Mouse (Mus musculus): ENCODE results near the gene Ppl.

The Ppl gene

DNA sequence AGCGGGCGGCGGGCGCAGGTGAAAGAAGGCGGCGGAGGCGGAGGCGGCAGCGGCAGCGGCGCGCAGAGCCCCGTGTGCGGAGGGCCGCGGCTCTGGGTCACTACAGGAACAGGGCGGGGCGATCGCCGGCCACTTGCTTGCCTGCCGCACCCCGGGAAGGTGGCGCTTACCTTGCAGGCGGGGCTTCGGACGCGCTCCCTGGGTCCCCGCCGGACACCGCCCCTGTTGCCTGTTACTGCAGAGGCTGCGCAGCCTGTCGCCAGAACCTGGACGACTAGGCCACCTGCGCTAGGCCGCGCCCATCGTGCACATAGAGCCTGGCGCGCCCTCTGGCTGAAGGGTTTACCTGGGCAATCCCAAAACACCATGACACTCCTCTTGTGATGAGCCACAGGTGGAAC lies at the start of gene Ppl:
TSS of gene Ppl (minus strand) at position 21 of the 401 bp plus-strand sequence.
- DNase-seq (ENCODE audit: low spot score) = no peak

DNA sequence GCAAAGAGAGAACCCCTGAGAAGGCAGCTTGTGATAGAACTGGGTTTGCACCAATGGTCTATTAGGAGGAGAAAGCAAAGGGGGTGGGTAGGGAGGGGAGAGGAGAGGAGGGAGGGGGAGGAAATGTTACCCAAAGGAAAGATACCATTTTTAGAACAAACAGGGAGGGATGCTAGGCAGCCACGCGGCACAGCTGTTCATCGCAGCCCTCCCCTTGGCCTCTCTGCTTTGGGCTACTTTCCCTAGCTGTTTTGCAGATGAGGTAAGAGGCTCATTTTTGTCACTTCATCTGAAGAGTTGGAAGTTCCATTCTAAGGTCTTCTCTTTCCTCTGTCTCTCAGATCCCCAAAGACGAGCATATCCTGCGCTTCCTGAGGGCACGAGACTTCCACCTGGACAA lies 40.4 kb upstream of the Ppl start:
- DNase-seq (ENCODE audit: low spot score) = no peak

DNA sequence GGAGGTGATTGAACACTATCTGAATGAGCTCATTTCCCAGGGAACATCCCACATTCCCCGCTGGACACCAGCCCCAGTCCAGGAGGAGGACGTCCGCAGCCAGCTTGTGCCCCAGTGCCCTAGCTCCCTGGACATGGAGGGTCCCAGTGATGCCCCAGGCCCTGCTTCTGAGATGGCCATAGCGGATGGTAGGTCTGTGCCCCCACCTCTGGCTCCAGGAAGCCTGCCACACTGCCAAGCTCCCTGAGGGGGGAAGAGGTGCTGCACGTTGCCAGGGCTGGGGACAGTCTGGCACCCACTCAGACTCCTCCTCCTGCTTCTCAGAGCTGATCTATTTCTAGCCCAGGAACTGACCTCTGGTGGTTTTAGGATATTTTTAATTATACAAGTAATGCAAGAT lies 36.6 kb upstream of the Ppl start:
- no peak for DNase-seq (ENCODE audit: low spot score)

DNA sequence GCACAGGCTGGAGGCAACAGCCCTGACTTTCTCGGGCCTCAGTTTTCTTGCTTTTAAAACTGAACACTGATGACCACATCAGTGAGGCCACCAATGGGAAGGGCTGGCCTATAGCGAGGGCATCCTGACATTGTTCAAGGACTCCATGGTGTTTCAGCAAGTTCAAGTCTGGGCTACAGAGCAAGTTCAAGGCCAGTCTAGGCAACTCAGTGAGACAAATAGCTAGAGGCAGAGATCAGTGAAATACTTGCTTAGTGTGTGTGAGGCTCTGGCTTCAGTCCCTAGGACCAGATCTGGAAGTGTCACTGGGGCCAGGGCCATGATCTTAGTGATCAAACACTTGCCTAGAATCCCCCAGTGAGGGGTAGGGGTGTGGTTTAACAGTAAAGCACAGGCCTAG lies 35.8 kb upstream of the Ppl start:
- DNase-seq (ENCODE audit: low spot score) = no peak

DNA sequence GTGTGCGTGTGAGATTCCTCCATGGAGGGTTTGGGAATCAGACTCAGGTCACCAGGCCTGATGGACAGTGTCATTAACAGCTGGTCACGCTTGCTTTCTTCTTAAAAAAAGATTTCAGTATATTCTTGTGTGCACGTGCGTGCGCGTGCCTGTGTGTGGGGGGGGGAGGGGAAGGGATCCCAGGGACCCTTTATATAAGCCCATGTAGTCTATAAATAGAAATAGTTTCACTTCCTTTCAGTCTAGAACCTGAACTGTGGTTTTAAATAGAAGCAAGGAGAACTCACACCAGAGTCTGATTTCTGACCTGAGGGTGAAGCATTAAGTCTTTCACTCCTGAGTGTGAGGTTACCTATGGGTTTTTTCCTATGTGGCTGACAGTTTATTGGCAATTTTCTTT lies 32.1 kb upstream of the Ppl start:
- no peak for DNase-seq (ENCODE audit: low spot score)

DNA sequence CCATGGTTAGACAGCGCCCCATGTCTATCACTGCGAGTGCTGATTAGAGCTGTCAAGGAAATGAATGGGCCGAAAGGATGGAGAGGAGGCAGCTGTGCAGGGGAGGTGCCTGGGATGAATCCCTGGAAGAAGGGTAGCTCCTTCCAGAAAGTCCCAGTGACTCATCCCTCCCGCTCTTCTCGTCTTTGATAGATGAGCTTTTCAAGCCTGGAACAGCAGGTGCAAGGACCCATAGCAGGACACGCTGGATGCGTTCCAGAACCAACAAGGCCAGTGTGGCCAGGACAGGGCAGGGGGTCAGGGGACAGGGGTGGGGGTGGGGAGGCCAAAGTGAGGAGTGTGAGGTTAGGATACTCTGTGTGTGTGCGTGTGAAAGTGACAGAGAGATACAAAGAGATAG lies 27.0 kb upstream of the Ppl start:
- DNase-seq (ENCODE audit: low spot score) = no peak

DNA sequence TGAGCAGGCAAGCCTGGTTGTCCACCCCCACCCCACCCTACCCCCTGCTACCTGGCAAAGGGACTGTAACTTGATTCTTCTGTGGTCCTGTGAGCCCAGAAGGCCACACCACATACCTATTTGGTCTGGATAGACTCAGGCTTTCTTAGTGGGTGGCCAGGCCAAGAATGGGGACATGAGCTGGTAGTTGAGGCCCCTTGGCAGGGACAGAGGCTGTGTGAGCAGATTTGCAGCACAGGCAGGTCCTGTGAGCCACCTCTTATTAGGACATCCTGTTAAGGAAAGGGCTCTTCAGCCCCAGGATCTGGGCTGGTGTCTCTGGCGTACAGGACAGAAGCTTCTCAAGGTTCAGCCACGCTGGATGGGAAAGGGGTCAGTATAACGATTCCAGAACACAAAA lies 24.9 kb upstream of the Ppl start:
- no peak for DNase-seq (ENCODE audit: low spot score)

DNA sequence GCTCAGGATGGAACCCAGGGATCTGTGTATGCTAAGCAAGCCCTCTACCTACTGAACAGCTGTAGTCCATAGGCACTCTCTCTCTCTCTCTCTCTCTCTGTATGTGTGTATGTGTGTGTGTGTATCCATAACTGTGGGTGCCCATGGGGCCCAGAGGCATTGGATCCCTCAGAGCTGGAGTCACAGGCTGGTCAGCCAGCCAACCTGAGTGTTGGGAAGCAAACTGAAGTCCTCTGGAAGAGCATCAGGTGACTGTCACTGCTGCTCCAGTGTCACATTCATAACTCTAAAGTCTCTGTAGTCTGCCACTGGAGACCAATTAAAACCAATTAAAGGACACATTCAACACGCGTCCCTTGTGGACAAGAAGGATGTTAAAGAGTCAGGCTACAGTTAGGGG lies 24.3 kb upstream of the Ppl start:
- DNase-seq (ENCODE audit: low spot score) = no peak

DNA sequence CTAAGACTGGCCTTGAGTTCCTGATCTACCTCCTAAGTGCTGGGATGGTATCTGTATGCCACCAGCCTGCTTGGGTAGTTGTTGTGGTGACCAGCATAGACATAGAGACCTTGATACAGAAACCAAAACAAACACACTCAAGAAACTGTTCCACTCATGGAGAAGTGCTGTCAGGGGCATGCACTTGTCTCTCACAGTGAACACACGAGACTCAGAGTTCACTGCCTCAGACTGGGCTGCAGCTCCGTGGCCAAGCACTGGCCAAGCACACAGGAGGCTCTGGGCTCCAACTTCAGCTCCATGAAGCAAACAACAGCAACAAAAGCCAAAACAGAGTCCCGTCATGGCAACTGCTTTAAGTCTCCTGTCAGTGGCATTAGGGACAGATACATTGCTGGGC lies 22.8 kb upstream of the Ppl start:
- no peak for DNase-seq (ENCODE audit: low spot score)

DNA sequence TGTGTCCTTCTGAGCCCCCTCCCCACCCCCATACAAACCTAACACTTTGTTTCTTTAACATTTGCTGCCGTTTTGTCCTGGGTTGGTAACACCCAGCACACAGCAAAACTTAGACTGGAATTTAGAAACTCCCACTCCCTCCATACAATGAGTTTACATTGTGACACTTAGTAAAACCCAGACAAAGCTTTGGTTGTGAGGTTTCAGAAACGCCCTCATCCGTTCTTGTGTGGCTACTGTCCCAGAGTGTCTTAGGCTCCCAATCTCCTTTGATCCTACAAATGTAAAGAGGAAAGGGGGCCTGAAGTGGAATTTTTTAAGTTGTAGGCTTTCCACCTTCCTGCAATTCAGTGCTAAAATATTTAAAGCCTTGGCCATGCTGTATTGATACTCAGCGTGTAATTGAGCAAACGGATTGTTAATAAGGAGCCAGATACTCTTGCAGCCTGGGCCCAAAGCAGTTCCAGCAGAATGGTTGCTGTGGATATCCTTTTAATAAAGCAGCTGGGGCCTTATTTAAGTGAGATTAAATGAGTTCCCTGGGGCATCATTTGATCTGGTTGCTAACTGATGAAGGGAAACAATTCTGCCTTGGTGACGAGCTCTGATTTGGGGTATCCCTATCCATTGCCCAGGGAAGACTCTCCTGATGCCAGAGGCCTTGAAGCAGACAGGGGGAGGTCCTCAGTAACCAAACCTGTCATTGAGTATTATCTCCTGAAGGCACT lies 21.2 kb upstream of the Ppl start:
- DNase-seq (ENCODE audit: low spot score) = no peak

DNA sequence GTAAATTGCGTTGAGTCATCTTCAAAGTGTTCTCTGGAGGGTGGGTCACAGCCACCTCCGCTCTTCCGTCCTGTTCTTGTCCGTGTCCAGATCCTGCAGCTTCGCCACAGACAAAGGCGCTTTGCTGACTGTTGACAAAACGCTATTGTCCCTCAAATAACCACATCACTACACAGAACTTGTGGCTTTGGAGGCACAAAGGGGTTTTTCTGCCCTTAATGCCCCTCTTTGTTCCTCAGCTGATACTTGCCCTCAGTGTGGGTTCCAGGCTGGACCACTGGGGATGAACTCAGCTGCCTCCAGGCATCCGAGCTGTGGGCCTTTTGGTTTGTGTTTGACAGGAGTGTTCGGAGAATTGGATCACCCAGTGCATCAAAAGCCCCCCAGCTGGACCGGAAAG lies 18.3 kb upstream of the Ppl start:
- DNase-seq (ENCODE audit: low spot score) = no peak

DNA sequence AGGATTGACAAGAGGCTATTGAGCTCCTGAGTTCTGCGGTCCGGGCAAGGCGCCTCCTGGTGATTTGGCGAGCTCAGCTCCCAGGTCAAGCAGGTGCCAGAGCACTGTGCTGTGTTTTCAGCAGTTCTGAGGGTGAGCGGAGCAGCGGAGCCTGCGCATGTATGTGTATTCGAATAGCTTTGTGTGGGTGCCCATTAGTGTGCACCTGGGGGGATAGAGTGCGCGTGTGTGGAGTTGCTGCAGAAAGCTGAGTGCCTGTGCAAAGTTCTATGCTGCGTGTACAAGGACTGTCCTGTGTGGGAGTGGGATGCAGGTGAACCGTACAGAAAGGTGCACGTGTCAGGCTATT lies 14.8 kb upstream of the Ppl start, which contains the start of gene Sec14l5:
TSS of gene Sec14l5 (plus strand) at position 73 of the 349 bp plus-strand sequence.
- DNase-seq (ENCODE audit: low spot score) = no peak

DNA sequence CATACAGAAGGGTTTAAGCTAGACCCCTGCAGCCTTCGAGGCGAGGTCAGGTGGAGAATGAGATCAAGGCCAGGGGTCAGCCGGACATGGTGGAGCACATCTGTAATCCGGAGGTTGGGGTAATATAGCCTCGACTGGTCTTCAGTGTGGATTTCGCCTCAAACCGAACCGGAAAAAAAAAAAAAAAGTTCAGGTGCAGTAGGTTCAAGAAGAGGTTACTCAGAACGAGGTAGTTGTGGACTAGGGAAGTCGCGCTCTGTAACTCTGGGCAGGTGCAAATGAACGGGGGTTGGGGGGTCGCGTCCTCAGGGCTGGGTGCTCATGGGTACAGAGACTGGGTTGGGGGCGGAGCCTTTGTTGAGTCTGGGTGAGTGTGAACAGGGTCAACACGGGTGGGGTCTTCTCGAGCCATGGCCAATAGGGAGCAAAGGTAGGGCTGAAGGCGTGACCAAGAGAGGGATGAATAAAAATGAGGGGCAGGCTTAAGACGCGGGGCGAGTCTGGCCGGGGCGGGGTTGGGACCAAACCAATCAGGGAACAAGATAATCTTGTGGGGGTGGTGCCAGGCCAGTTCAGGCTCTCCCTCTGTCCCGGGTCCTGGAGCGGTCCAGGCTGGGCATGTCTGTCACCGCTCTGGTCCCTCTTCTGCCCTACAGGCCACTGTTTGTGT lies 14.3 kb upstream of the Ppl start:
- DNase-seq (ENCODE audit: low spot score) = no peak

DNA sequence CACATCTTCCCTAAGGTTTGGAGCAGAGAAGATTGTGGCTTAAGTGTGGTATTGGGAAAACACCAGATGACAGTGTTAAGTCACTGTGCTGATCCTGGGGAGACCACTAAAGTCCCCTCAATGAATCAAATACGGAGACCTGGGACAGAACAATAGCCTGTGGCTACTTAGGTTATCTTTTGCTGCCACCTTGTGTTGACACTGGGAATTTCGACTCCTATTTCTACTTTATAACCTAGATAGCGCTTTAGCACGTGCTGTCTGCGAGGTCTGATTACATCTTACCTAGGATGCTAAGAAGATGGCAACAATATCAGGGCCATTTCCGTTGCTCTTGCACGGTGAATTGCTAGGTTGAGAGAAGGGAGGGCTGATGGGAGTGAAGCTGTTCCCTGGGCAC lies 13.3 kb upstream of the Ppl start:
- peak; percentile 51 for DNase-seq (ENCODE audit: low spot score)

DNA sequence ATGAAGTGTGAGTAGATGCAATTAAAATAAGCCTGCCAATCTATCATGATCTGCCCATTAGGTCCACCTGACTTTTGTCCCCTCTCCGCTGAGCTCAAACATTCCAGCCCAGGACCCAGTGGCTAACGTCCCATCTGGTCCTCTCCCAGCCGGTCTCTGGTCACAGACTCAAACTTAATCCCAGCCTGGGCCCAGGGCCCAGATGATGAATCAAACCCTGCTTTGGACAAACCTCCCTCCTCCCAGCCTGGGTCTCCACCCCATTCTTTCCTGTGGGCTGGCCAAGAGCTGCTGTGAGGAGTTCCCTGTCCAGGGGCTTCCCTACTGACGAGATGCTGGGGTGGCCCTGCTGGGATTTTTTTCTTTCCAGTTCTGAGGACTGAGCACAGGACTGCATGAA lies 7.5 kb upstream of the Ppl start:
- DNase-seq (ENCODE audit: low spot score) = no peak

DNA sequence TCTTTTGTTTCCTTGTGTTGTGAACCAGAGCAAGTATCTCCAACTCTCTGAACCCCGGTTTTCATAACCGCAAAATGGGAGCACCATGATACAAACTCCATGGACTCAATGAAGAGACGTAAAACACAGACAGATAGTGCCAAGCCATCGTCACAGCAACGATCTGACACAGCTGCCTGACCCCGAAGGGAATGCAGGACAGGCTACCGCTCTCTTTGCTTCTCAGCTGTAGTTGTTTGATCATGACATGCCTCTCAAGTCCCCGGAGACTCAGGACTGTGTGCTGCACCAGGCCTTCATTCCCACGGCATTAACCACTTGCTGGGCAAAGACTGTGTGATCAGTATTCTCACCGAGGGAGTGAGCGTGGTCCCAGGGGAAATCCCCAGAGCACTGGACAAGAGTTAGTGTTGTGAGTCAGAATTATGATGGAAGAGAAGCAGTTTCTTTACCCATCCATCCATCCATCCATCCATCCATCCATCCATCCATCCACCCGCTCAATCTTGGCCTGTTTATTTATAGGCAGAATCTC lies 4.9 kb upstream of the Ppl start:
- DNase-seq (ENCODE audit: low spot score) = no peak

DNA sequence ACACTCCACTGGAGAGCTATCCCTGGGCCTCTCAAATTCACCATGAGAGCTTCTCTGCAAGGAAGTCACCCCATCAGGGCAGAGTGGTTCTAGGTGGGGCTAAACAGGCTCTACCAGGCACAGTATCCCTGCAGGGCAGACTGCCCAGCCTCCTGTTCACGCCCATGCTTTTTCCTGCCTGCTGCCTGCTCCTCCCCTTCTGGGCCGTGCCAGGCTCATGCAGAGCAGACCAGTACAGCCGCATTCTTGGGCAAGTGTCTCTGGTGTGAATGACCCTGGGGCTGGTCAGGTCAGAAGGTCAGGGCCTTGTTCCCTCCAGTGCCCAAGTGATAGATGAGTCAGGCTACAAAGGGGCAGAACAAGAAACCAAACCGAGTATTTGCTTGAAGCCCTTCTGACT lies 4.3 kb upstream of the Ppl start:
- DNase-seq (ENCODE audit: low spot score) = no peak

DNA sequence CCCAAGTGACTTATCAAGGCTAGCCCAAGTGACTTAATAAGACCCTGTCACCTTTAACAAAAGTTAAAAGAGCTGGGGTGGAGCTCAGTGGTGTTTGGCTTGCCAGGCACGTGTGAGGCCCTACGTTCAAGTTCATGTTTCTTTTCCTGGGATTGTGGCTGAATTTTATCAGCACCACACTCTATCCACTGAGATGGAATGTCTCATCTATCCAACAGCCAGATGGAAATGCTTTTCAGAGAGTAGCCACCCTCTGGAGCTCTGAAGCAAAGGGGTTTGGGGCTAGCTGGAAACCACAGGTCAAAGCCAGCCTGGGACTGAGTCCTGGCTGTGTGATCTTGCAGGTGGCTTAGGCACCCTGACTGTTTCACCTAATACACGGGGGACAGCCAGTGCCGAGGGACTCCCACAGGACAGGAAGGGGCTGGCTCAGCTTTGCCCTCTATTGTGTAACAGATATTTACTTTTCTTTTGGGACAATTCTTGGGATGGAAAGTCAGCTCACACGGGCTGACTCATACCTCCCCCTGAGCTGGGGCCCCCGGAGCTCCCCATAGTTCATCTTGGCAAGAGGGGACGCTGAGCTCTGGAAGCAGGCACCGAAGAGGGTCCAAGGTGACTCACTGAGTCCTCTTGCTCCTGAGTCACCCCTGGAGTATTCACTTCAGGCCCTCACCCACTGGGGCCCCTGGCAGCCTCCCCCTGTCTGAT lies 3.5 kb upstream of the Ppl start:
- DNase-seq (ENCODE audit: low spot score) = no peak

DNA sequence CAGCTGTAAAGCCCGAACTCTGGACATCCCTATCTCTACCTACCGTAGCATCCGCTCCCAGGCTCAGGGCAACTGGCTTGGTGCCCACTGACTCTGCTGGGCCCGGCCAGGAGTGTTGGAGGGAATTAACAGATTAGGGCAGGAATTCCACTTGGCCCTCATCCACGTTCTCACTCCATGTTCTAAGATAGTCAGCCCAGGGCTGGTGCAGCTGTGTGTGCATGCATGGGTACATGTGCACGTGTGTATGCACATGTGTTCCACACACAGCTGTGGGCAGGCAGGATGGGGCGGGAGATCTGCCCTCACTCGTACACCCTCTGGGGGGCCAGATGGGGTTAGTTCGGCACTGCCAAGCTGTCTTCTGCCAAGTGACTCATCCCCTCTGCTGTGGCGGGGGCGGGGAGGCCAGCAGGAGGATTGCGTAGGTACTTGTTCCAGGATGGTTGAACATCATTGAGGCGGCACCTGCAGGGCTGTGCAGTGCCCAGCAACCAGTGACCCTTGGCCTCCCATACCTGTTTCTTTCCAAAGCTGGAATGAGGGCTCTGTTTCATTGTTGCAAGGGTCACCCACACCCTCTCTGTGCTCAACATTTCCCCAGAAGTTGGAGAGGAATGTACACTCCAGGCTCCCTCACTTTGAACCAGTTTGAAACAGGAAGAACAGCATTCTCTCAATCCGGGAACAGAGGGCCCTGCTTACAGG lies 2.6 kb upstream of the Ppl start:
- no peak for DNase-seq (ENCODE audit: low spot score)

DNA sequence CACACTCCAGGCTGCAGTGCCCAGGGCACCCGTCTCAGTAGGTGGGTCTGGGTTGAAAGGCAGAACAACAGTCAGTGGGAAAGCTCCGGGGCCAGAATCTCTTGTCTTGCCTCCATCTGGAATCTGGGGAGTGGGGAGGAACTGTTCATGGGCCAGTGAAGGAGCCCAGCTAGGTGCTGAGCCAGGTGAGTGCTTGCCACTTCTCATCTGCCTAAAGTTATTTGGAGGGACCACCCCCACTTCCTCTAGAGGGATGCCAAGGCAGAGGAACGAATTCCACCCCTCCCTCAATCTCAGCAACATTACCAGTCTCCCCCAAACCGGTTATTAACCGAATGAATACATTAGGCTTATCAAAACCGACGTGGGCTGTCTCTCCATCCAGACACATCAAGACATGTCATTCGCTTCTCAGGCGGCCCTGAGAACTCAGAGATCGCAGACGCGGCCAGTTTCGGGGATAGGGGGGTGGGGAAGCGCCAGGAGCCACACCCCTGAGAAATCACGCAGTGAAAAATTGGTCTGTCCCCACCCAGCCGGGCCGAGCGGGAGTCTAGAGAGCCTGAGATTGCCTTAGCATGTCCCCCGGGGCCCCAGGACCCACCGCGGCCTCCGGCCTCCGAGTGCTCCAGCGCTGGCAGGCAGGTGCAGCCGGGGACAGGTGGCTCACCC lies 834 bp downstream of the Ppl start:
- DNase-seq (ENCODE audit: low spot score) = no peak

DNA sequence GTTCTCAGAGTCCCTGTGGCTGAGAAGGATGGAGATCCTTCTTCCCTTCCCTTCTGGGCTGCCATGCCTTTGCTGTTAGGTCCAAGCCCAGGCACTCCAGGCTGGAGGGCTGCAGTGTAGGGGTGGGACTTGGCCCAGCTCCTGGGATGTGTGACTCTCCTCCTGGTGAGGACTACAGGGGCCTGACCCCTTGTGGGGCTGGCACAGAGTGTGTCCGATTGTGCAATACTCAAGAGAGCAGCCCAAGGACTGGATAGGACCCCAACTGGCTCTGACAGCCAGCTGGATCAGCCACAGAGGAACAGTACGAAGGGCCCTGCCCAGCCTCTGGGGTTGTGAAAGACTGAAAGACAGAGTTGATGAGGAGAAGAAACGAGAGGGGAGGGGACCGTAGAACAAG lies 1.5 kb downstream of the Ppl start:
- no peak for DNase-seq (ENCODE audit: low spot score)

DNA sequence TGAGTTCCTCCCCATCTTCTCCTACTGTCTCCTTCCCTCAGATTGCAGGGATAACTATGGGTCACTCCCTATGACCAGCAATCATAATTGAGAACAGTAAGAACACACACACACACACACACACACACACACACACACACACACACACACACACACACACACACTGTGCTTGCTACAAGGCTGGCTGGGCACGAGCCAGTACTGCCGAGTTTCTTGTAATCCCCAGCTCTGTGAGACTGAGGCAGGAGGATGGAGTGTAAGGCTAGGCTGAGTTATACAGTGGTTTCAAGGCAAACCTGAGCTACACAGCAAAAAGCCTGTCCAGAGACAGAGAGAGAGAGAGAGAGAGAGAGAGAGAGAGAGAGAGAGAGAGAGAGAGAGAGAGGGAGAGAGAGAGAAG lies 2.0 kb downstream of the Ppl start:
- no peak for DNase-seq (ENCODE audit: low spot score)

Data from T-cell, adult 2 months (primary cell).